Mouse (Mus musculus) midbrain, embryonic 16.5 days (tissue): ENCODE measurements around the gene Vmn1r14. TPM values are rescaled to one million over a fixed set of nuclear protein-coding genes. Genes with fewer than 3 reads are reported as not detected.

Experiments
- polyA plus RNA-seq: library from polyadenylated mRNA; unstranded; fragments of >200 nt; fragmentation: Nextera tagmentation; extraction: Ambion mirVana; gene quantifications from 2 replicates; pipeline ENCODE4 v1.2.1, GENCODE M21; 2015

The Vmn1r14 gene
- polyA plus RNA-seq, 1 experiment from 2014 or later, result not detected

Other genes with a start within 250 kb of the Vmn1r14 start
- gene Vmn1r6, start 234.4 kb upstream of the Vmn1r14 start, polyA plus RNA-seq, result not detected in 2 replicates
- not detected in 2 replicates for gene Vmn1r7, start 206.4 kb upstream of the Vmn1r14 start, polyA plus RNA-seq
- gene Vmn1r8, start 199.4 kb upstream of the Vmn1r14 start, polyA plus RNA-seq, result not detected in 2 replicates
- not detected in 2 replicates for gene Vmn1r9, start 164.9 kb upstream of the Vmn1r14 start, polyA plus RNA-seq
- not detected in 2 replicates for gene Vmn1r10, start 122.2 kb upstream of the Vmn1r14 start, polyA plus RNA-seq
- not detected in 2 replicates for gene Vmn1r11, start 98.2 kb upstream of the Vmn1r14 start, polyA plus RNA-seq
- gene Vmn1r12, start 74.8 kb upstream of the Vmn1r14 start, polyA plus RNA-seq, result not detected in 2 replicates
- gene Vmn1r13, start 28.4 kb upstream of the Vmn1r14 start, polyA plus RNA-seq, result not detected in 2 replicates
- gene Vmn1r15, start 26.3 kb downstream of the Vmn1r14 start, polyA plus RNA-seq, result not detected in 2 replicates
- gene Vmn1r16, start 97.8 kb downstream of the Vmn1r14 start, polyA plus RNA-seq, result not detected in 2 replicates
- gene Vmn1r17, start 132.0 kb downstream of the Vmn1r14 start, polyA plus RNA-seq, result not detected in 2 replicates
- not detected in 2 replicates for gene Vmn1r18, start 164.1 kb downstream of the Vmn1r14 start, polyA plus RNA-seq
- not detected in 2 replicates for gene Vmn1r19, start 172.1 kb downstream of the Vmn1r14 start, polyA plus RNA-seq
- gene Vmn1r20, start 197.2 kb downstream of the Vmn1r14 start, polyA plus RNA-seq, result not detected in 2 replicates